Mouse (Mus musculus): ENCODE data around the gene Fcho1. TPM values are rescaled to one million over a fixed set of nuclear protein-coding genes. Genes with fewer than 3 reads are reported as not detected.
A peak's percentile ranks its signal among the peaks of the same experiment; 100 is the strongest.
"Not testable (repeated sequence)": the region's sequence is repeated elsewhere in the genome, so short reads cannot be mapped to it uniquely, and the experiment has no call there.

Fcho1 gene
- total and polyA plus RNA-seq, 2 experiments from 2014 or later: 68.7 to 97.2 TPM

DNA sequence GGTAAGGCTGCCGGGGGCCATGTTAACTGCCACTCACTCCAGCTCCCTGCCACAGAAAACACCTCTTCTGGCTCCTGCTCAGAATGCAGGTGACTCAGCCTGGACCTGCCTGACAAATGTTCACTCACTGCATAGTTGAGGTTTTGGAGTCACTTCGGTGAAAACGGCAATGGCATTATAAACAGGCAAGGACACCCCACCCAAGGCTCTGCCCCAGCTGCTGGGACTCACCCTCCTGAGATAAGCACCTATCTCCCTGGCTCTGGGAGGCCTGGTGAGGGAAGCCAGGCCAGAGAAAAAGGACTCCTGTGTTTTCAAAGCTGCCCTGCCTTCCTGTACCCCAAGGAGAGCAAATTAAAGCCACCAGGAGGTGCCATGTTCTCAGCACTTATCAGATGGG lies 22.6 kb downstream of the Fcho1 start:
- Histone ChIP-seq H3K4me2 (ENCODE audit: low read depth) (no peak overlapping the region), H3K9ac (no peak overlapping the region), H3K27ac (ENCODE audit: low read depth, low read length) (no peak overlapping the region), H3K9me3 (ENCODE audit: low read length) (no peaks in the 10 kb centered on the region), H3K27me3 (ENCODE audit: insufficient read depth, low read length) (peaks cover 34% of the 10 kb centered on the region), H3K4me1 (ENCODE audit: insufficient read depth) (no peaks in the 10 kb centered on the region), H3K36me3 (ENCODE audit: insufficient read depth) (no peaks in the 10 kb centered on the region), H3K4me3 (ENCODE audit: low read depth, low read length) (no peak overlapping the region)
- ATAC-seq (no peak), DNase-seq (no peak)
- no peak for TF ChIP-seq CTCF (IDR thresholded peaks at IDR 0.05; ENCODE audit: low read depth)
- 87% methylated on average over 3 of the region's 3 CpGs for WGBS

DNA sequence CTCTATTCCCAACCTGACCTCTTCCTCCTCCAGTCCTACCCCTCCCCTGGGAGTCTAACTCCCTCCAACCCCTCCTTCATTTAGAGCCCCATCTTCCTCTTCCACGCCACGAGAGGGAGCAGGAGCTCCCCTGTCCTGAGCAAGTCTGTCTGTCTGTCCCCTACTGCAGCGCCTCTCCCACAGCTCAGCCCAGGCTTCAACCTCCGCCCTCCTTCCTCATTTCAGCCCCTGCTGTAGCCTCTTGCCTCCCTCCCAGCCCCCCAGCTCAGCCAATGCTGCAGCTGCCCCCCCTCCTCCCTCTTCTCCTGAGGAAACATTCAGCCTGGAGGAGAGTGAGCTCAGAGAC lies 23.5 kb downstream of the Fcho1 start:
- DNase-seq: no peak
- Histone ChIP-seq H3K9me3 (ENCODE audit: low read length) (no peaks in the 10 kb centered on the region), H3K27ac (ENCODE audit: low read depth, low read length) (no peak overlapping the region), H3K4me2 (ENCODE audit: low read depth) (no peak overlapping the region), H3K9ac (no peak overlapping the region), H3K4me1 (ENCODE audit: insufficient read depth) (no peaks in the 10 kb centered on the region), H3K27me3 (ENCODE audit: insufficient read depth, low read length) (peaks cover 34% of the 10 kb centered on the region), H3K36me3 (ENCODE audit: insufficient read depth) (no peaks in the 10 kb centered on the region), H3K4me3 (ENCODE audit: low read depth, low read length) (no peak overlapping the region)
- 0 out of 2 replicates have a peak, but pooled peaks have one; percentile 21 for TF ChIP-seq CTCF (IDR thresholded peaks at IDR 0.05; ENCODE audit: low read depth)
- WGBS: 44% methylated on average over 4 of the region's 4 CpGs
- ATAC-seq: no peak

DNA sequence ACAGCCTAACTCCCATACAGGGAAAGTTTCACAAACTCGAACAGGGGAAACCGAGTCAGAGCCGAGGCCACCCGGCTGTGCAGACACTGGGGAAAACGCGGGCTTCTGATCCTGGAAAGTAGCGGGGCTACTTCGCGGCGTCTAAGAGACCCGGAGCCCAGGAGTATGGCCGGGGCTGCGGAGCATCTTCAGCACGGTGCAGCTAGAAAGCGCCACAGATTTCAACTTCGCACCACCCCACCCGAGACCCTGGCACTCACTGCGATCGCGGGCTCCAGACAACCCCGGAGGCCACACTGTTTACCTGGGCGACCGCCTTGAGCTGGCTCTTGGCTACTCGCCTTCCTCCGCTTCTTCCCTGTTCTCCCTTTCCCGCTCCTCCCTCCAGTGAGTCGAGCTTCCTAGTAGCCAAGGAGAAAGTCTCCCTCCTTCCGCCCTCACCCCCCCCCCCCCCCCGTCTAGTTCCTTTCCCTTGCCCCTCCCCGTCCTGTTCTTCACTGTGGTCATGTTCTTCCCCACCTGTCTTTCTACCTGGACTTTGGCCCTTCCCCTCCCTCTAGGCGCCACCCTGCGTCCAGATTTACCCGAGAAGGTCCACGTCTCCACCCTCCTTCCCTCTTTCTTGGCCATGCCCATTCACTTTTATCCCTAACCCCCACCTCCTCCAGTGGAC lies 24.0 kb downstream of the Fcho1 start, which contains the start of gene B3gnt3:
B3gnt3 (minus strand) TSS at position 376 of the 673 bp plus-strand sequence.
- H3K4me1 ChIP-seq (ENCODE audit: insufficient read depth): no peaks in the 10 kb centered on the region
- H3K4me3 ChIP-seq (ENCODE audit: low read depth, low read length): no peak within 1 kb of the TSS

DNA sequence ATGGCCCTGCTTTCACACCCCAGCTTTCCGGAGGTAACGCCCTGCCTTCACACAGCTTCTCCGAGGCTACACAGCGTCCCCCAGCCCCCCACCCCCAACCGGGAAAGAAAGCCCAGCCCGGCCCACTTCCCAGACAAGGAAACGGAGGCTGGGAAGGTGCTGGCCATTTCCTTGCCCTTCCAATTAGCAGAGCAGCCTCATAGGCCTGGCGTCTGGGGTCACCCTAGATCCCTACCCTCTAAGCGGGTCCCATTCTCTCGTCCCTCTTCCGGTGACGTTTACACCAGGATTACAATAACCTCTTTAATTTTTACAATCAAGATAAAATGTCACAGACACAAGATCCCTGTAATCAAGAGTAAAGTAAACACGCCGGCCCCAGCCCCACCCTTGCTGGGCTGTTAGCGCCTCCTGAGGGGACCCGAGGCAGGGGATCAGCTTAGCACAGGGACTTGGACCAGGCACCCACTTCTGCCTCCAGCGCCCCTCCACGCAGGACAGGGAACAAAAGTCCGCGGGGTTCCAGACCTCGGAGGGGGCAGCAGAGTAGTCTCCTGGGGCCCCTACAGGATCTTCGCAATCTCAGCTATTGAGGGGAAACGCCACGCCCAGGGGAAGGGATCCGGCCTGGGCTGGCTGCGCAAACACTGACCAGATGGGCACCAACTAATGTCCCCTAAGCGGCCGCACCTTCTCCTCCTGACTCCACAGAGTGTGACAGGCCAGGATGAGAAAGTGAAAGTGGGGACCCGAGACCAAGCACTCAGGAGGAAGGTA lies 24.8 kb downstream of the Fcho1 start:
- Histone ChIP-seq H3K4me1 (ENCODE audit: insufficient read depth) (no peaks in the 10 kb centered on the region), H3K27ac (ENCODE audit: low read depth, low read length) (no peak overlapping the region), H3K27me3 (ENCODE audit: insufficient read depth, low read length) (peaks cover 37% of the 10 kb centered on the region), H3K9me3 (ENCODE audit: low read length) (no peaks in the 10 kb centered on the region), H3K4me2 (ENCODE audit: low read depth) (no peak overlapping the region), H3K4me3 (ENCODE audit: low read depth, low read length) (no peak overlapping the region), H3K36me3 (ENCODE audit: insufficient read depth) (no peaks in the 10 kb centered on the region), H3K9ac (no peak overlapping the region)
- ATAC-seq (no peak), DNase-seq (no peak)
- TF ChIP-seq CTCF (IDR thresholded peaks at IDR 0.05; ENCODE audit: low read depth): no peak
- 15% methylated on average over 28 of the region's 29 CpGs for WGBS

More for the DNA sequence above, 24.0 kb downstream of the Fcho1 start, which contains the start of gene B3gnt3:
- WGBS: 18% methylated on average over 32 of the region's 34 CpGs
- H3K27ac ChIP-seq (ENCODE audit: low read depth, low read length): no peak within 1 kb of the TSS
- no peak within 1 kb of the TSS for H3K4me2 ChIP-seq (ENCODE audit: low read depth)
- peaks cover 37% of the 10 kb centered on the region for H3K27me3 ChIP-seq (ENCODE audit: insufficient read depth, low read length)
- ATAC-seq (no peak), DNase-seq (no peak)
- H3K9me3 ChIP-seq (ENCODE audit: low read length): no peaks in the 10 kb centered on the region
- no peak within 1 kb of the TSS for H3K9ac ChIP-seq
- H3K36me3 ChIP-seq (ENCODE audit: insufficient read depth): no peaks in the 10 kb centered on the region
- TF ChIP-seq CTCF (IDR thresholded peaks at IDR 0.05; ENCODE audit: low read depth): no peak

DNA sequence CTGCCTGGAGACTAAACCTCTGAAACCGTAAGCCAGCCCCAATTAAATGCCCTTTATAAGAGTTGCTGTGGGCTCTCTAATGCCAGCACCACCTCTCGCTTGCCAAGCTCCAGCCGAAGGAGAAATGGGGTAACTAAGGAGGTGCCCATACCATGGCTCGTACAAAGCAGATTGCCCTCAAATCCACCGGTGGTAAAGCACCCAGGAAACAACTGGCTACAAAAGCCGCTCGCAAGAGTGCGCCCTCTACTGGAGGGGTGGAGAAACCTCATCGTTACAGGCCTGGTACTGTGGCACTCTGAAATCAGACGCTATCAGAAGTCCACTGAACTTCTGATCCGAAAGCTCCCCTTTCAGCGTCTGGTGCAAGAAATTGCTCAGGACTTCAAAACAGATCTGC lies 30.1 kb downstream of the Fcho1 start:
- not testable (repeated sequence) for H3K27ac ChIP-seq (ENCODE audit: low read depth, low read length); H3K4me1 ChIP-seq (ENCODE audit: insufficient read depth); ATAC-seq; DNase-seq; H3K36me3 ChIP-seq (ENCODE audit: insufficient read depth); H3K4me2 ChIP-seq (ENCODE audit: low read depth); H3K9ac ChIP-seq; H3K9me3 ChIP-seq (ENCODE audit: low read length); H3K4me3 ChIP-seq (ENCODE audit: low read depth, low read length)
- peaks cover 59% of the 10 kb centered on the region for H3K27me3 ChIP-seq (ENCODE audit: insufficient read depth, low read length)
- peak; percentile 27 for TF ChIP-seq CTCF (IDR thresholded peaks at IDR 0.05; ENCODE audit: low read depth)
- 63% methylated on average over 12 of the region's 12 CpGs for WGBS

DNA sequence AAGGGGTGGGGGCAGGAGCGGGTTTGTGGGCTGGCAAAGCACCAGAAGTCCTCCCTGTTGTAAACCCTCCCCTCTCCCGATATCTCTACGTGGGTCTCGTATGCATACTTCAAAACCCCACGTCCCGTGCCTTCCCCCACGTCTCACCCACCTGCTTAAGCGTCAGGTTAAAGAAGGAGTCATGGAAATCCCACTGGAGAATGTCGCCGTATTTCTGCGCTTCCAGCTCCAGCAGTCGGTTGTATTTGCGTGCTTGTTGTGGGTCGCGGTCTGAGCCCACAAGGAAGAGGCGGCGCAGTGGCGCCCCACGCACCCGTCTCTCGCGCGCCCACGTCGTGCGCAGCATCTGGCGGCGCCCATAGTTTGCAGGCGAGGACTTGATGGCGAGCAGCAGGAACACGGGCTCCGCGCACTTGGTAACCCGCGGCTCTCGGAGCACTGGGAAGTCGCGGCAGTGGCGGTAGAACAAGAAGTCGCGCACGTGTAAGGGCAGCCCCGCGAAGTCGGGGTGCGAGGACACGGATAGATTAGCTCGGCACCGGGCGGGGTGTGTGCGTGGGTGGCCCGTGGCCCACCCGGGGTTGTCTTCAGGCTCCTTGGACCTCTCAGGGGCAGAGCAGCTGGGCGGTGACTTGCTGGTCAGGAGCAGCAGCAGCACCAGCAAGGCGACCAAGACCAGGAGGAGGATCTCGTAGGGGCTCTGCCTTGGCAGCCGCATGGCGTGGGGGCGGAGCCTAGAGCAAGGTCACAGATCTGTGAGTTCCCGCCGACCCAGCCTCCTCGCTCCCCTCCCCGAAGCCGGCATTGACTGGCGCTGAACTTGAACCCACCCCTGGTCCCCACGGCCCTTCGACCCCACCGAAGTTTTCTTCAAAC lies 32.1 kb downstream of the Fcho1 start:
- Histone ChIP-seq H3K36me3 (ENCODE audit: insufficient read depth) (no peaks in the 10 kb centered on the region), H3K4me1 (ENCODE audit: insufficient read depth) (no peaks in the 10 kb centered on the region), H3K4me2 (ENCODE audit: low read depth) (peak overlapping the region; percentile 44), H3K9me3 (ENCODE audit: low read length) (no peaks in the 10 kb centered on the region), H3K9ac (no peak overlapping the region), H3K27me3 (ENCODE audit: insufficient read depth, low read length) (peaks cover 73% of the 10 kb centered on the region), H3K27ac (ENCODE audit: low read depth, low read length) (no peak overlapping the region), H3K4me3 (ENCODE audit: low read depth, low read length) (peak overlapping the region; percentile 24)
- peak; percentile 45 for ATAC-seq
- no peak for TF ChIP-seq CTCF (IDR thresholded peaks at IDR 0.05; ENCODE audit: low read depth)
- WGBS: 7% methylated on average over 68 of the region's 68 CpGs
- no peak for DNase-seq

Measured in forebrain, postnatal 0 days (tissue).